Mouse (Mus musculus) MEL (cell line): ENCODE data around the gene Tiam1.

Experiments used
- CHD2 ChIP-seq: IDR thresholded peaks from 2 replicates; pipeline ENCODE4 v1.6.1; 2011; ENCODE audit warnings: low read length, improper control_type of control experiment
- CTCF ChIP-seq, 3 experiments: IDR thresholded peaks in 2 of 3; conservative IDR thresholded peaks in 1 of 3; 2 replicates each; pipeline ENCODE4 v1.5.1; 2011 to 2012; ENCODE audit warnings: low read length in 3 of 3, low read depth in 2 of 3, mild to moderate bottlenecking in 2 of 3, improper control_type of control experiment in 1 of 3, inconsistent platforms in 1 of 3, mixed read lengths in 1 of 3, moderate library complexity in 1 of 3; ENCODE audit not compliant: control insufficient read depth in 1 of 3, insufficient read depth in 1 of 3, poor library complexity in 1 of 3, severe bottlenecking in 1 of 3
- GATA1 ChIP-seq: IDR thresholded peaks from 2 replicates; pipeline ENCODE4 v1.6.1; 2011; ENCODE audit warnings: low read depth, low read length, improper control_type of control experiment
- MAFK ChIP-seq: IDR thresholded peaks from 2 replicates; pipeline ENCODE4 v1.6.1; 2011; ENCODE audit warnings: low read depth, mild to moderate bottlenecking, low read length, improper control_type of control experiment, borderline replicate concordance
- MXI1 ChIP-seq: IDR thresholded peaks from 2 replicates; pipeline ENCODE4 v1.6.1; 2011; ENCODE audit warnings: mild to moderate bottlenecking, low read depth, low read length, improper control_type of control experiment
- POLR2A ChIP-seq, 2 experiments: IDR thresholded peaks; 2 replicates each; pipeline ENCODE4 v1.6.1; 2011 to 2012; ENCODE audit warnings: low read length in 2 of 2, mild to moderate bottlenecking in 2 of 2, control low read depth in 1 of 2, improper control_type of control experiment in 1 of 2, low read depth in 1 of 2, moderate library complexity in 1 of 2; ENCODE audit not compliant: control insufficient read depth in 1 of 2, insufficient read depth in 1 of 2, poor library complexity in 1 of 2
- POLR2AphosphoS2 ChIP-seq: IDR thresholded peaks from 2 replicates; pipeline ENCODE4 v1.6.1; 2011; ENCODE audit warnings: low read length, improper control_type of control experiment
- RAD21 ChIP-seq: IDR thresholded peaks from 2 replicates; pipeline ENCODE4 v1.6.1; 2011; ENCODE audit warnings: mild to moderate bottlenecking, low read depth, low read length, improper control_type of control experiment
- TAL1 ChIP-seq: IDR thresholded peaks from 2 replicates; pipeline ENCODE4 v1.6.1; 2012; ENCODE audit warnings: mild to moderate bottlenecking, inconsistent platforms, low read length, moderate library complexity, mixed read lengths
- UBTF ChIP-seq: IDR thresholded peaks from 2 replicates; pipeline ENCODE4 v1.6.1; 2012; ENCODE audit warnings: low read depth, mild to moderate bottlenecking, inconsistent platforms, low read length, improper control_type of control experiment, moderate library complexity, borderline replicate concordance; ENCODE audit not compliant: insufficient read depth

- TF ChIP-seq RAD21 (no peak; the same call in 1 of the 2 replicates), CTCF (IDR thresholded peaks at IDR 0.05 in 2 of 3, conservative IDR thresholded peaks at IDR 0.05 in 1 of 3; ENCODE audit: control insufficient read depth in 1 of 3, insufficient read depth in 1 of 3, low read depth in 2 of 3, low read length in 3 of 3, poor library complexity in 1 of 3, severe bottlenecking in 1 of 3) (peak; percentile 26 to 45 (median 42)), UBTF (no peak), POLR2AphosphoS2 (no peak), POLR2A (IDR thresholded peaks at IDR 0.05; ENCODE audit: control insufficient read depth in 1 of 2, insufficient read depth in 1 of 2, low read depth in 1 of 2, low read length in 2 of 2, poor library complexity in 1 of 2) (no peak), GATA1 (no peak), TAL1 (no peak), CHD2 (no peak), MXI1 (no peak), MAFK (no peak)
Observed at GRCm38 (mm10) chr16:89848179-89848578, 295.4 kb downstream of the Tiam1 start.
